Mouse (Mus musculus) brown adipose tissue, adult 24 weeks (tissue): Measurements from ENCODE around the gene Rims1. TPM values are rescaled to one million over a fixed set of nuclear protein-coding genes. Genes with fewer than 3 reads are reported as not detected.

ENCODE experiments used
- H3K27ac ChIP-seq: fragments of 200-500 bp; replicated peaks from 2 replicates; pipeline ENCODE4 v1.5.1; 2012; ENCODE audit warnings: low read depth, mild to moderate bottlenecking, low read length
- H3K4me1 ChIP-seq: fragments of 200-500 bp; 2 replicates; pipeline ENCODE4 v1.6.1; 2012; ENCODE audit warnings: low read length, mixed read lengths; ENCODE audit not compliant: control insufficient read depth, insufficient read depth, insufficient read length
- H3K4me3 ChIP-seq: fragments of 200-500 bp; 2 replicates; pipeline ENCODE4 v1.5.1; 2012; ENCODE audit warnings: low read depth, mild to moderate bottlenecking, low read length, moderate library complexity; ENCODE audit not compliant: insufficient read depth
- polyA plus RNA-seq: library from polyadenylated mRNA; stranded (reverse); fragments of >200 nt; gene quantifications from 2 replicates; pipeline ENCODE4 v1.2.4, GENCODE M21; 2012; ENCODE audit not compliant: missing spikeins, insufficient read depth, insufficient read length

Gene Rims1
- not detected in 2 replicates for polyA plus RNA-seq

DNA sequence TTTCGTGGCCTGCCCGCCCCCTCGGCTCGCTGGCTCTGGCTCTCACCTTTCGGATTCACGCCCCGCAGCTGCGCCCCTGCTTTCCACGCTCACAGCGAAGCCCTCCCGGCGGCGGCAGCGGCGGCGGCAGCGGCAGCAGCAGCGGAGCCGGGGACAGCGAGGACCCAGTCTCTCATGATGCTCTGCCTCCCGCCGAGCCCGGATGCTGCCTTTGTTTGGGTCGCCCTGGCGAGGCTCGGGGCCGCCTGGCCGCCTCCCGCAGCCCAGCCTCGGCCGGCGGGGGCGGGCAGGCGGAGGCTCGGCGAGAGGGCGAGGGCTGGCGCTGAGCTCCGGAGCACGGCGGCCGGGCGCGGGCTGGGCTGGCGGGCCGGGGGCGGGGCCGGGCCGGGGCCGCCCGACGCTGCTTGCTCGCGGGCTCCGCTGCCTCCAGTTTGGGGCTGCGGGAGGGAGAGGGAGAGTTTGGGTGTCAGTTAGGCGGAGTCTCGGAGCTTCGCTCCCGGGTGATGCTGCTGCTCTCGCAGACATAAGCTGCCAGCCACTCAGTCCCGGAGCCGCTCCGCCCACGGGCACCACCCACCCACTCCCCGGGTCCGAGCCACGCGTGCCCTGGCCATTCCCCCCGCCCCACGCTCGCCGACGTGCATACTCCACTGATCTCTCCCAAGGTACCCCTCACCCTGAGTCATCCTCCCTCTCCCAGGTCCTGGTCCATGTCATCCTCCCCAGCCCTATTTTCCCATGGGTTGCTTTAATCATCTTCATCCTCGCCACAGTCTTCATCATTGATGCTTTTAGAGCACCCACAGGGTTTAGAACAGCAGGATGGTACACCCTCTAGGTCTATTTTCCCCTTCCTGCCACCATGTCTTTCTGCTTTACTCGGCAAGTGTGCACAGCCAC is at the start of gene Rims1:
Rims1 (minus strand) TSS at position 269 of the 900 bp plus-strand sequence.
- H3K4me1 ChIP-seq: no peaks in the 10 kb centered on the region
- no peak within 1 kb of the TSS for H3K27ac ChIP-seq
- H3K4me3 ChIP-seq: peak within 1 kb of the TSS; percentile 39

DNA sequence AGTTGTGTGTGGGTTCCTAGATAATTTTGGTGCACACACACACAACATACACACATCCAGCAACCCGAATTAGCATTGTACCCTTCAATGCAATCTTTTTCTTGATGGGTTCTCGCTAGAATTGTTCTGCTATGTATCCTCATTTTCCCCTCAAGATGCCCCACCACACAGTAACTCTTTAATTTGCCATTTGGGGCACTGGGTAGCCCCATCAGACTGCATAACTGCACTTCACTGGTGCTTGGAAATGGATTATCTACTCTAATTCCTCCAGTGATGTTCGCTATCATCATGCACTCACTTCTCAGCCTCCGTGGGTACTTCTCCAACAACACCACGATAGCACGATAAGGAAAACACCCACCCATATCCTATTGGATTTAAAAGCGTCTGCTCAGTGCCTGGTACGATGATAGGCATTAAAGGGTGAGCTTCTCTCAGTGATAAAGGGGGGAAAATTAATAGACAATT is 867 bp upstream of the Rims1 start:
- H3K27ac ChIP-seq: no peak overlapping the region
- no peak overlapping the region for H3K4me3 ChIP-seq
- no peaks in the 10 kb centered on the region for H3K4me1 ChIP-seq

DNA sequence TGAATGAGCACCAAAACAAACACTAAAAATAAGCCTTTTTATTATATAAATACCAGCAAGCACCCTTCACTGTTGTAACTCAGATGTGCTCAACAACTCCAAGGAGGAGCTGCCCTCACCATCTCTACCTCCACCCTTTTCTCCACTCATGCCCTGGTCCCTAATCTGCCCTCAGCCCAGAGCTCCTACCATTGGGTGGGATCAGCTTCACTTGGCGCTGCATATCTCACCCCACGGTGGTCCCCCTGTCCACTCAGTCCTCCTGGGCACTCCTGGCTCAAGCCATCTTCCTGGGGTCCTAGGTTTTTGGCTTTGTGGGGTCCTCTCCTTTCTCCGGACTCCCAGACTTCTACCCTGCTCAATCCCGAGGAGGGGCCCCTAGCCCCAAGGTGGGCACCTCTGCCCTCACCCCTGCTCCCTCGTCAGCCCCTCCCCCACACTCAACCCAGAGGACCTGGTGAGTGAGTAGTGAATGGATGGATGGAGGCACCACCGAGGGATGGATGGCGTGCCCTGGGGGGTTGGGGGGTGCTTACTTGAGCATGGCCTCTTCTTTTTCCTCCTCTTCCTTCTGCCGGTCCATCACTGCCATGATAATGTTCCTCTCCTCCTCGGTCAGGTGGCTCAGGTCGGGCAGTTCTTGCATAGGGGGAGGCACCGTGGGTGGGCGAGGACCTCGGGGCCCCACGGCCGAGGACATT is 619 bp downstream of the Rims1 start:
- Histone ChIP-seq H3K4me1 (no peaks in the 10 kb centered on the region), H3K4me3 (peak overlapping the region; percentile 39), H3K27ac (no peak overlapping the region)

DNA sequence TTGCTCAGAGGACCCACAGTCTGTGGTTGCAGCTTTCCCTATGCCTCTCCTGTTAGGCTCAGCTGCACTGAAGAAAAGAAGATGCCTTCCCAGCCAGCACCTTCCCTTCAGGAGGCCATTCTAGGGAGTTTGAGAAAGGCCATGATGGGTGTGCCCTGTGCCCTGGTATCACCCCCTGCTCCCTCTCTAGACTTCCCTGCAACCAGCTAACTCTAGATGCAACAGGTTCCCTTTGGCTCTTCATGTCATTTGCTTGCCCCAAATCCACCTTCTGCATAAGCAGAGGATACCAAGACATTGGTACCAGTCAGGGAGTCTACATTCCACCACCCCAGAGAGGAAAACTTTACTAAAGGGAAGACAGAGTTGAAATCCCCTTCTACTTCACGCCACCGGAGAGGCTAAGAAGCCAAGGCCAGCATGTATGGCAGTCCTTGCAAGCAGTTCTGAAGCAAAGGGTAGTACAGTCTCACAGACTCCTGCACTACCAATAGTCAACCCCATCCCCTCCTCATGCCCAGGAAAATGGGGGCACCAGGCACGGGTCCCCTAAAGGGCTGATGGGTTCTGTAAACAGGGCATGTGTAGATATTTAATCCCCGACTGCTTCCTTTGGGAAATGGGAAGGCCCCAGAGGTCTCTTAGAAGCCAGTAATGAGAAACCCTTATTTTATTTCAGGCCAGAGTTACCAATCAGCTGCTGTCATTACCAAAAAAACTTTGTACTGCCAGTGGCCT is 1.5 kb downstream of the Rims1 start:
- H3K4me3 ChIP-seq: no peak overlapping the region
- no peak overlapping the region for H3K27ac ChIP-seq
- H3K4me1 ChIP-seq: no peaks in the 10 kb centered on the region

DNA sequence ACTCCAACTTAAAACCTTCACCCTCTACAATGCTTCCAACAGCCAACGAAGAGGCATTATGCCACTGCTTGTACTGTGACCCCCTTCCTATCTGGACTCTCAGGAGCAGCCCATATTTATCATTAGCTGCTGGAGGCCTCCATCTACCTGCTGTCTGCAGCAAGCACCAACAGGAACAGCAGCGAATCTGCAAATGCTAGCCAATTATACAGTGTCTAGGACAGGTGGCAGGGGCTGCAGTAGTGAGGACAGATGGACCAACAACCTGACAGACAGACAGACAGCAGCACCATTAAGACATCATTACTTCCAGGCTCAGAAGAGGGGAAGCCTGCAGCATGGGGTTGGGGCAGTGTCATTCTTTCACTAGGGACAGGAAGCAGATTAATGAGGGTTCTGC is 2.3 kb downstream of the Rims1 start:
- H3K27ac ChIP-seq: no peak overlapping the region
- no peaks in the 10 kb centered on the region for H3K4me1 ChIP-seq
- no peak overlapping the region for H3K4me3 ChIP-seq

DNA sequence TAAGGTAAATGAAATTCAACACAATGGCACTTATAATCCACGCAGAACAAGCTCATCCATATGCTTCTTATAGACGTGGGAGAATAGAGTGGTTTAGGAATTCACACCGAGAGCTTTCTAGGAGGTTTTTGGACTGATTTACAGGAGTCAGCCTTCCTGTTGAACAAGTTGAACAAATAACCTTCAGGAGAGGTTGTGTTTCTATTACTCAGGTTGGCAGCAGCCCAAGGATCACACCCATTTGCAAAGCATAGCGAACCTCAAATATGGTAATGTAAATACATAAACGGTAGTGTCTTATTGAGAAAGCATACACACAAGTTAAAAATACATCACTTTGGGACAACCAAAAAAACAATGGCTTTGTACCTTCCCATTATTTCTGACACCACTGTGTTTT is 5.5 kb downstream of the Rims1 start:
- H3K4me1 ChIP-seq: no peaks in the 10 kb centered on the region
- H3K4me3 ChIP-seq: no peak overlapping the region
- no peak overlapping the region for H3K27ac ChIP-seq

DNA sequence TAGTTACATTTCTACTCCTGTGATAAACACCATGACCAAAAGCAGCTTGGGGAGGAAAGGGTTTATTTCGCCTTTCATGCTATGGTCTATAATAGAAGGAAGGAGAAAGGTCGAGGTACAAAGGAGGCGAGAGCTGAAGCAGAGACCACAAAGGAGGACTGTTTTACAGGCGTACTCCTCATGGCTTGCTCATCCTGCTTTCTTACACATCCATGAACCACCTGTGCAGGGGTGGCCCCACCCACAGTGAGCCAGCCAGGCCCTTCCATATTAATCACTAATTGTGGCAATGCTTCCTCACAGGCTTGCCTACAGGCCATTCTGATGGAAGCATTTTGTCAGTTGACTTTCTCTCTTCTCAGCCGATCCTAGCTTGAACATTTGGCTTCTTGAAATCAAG is 8.7 kb downstream of the Rims1 start:
- H3K4me1 ChIP-seq: no peaks in the 10 kb centered on the region
- H3K27ac ChIP-seq: no peak overlapping the region
- no peak overlapping the region for H3K4me3 ChIP-seq

DNA sequence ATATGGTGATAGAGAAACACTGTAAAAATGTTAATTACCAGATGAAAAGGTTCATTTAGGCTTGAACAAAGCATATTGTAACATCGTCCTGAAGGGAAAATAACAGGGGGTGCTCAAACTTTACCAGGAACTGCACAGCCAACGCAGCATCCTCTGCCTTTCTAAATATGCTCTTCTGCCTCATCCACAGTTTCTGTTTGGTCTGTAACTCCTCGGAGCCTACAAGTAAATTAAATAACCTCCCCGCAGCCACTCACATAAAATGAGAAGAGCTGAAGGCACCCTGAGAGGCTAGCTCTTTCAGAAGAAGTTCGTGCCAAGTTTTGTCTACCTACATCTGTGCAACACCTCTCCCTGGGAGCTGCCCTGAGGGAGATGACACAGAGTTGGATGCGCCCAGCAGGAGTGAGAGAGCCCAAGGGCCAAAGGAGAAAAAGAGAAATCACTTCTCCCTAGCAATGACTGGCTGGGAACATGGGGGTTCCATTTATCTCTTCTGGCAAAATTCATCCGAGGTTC is 16.3 kb downstream of the Rims1 start:
- Histone ChIP-seq H3K4me1 (no peaks in the 10 kb centered on the region), H3K4me3 (no peak overlapping the region), H3K27ac (no peak overlapping the region)

DNA sequence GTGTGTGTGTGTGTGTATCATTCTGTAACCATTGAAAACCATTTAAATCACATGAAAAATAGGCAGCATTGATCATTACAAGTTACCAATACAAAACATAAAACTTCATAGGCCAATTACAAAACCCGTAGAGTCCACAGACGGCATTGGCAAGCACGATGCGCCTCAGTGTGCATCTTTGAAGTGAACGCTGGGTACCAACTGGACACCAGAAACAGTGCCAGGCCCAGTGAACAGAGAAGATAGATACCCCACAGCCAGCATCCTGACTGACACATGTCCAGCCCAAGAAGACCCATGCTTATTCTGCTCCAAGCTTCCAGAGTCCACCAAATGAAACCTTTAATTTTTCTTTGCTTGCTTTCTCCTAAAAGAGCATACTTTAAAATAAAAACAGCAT is 18.2 kb downstream of the Rims1 start:
- H3K4me3 ChIP-seq: no peak overlapping the region
- no peaks in the 10 kb centered on the region for H3K4me1 ChIP-seq
- no peak overlapping the region for H3K27ac ChIP-seq

DNA sequence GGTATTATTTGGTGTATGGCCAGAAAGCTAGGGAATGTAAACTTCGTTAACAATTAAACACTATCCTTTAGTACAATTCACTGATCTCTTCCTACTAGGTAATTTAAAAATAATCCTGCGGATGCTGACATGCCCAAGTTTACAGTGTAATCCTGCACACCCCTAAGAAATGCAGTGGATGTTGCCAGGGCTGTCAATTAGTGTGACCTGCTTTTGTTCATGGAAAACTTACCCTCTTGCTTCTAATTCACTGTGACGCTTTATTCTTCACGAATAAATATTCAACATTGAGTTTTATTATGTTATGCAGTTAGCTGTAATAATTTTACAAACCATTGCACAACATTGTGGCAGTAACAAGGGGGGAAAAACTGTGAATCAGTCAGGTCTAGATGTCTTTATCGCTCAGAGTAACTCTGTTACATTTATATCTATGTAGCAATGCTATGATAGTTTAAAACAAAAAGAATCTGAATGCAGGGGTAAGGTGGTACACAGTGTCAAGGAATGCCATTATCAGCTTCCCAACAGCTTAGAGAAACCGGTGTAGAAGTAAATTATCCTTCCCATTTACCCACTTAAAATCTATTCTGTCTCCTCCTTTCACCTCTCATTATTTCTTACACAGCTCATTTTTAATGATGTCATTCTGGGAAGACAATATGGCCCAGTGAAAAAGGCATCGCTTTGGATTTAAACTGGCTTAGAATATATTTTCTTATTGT is 35.1 kb downstream of the Rims1 start:
- no peak overlapping the region for H3K27ac ChIP-seq
- H3K4me3 ChIP-seq: no peak overlapping the region
- no peaks in the 10 kb centered on the region for H3K4me1 ChIP-seq

DNA sequence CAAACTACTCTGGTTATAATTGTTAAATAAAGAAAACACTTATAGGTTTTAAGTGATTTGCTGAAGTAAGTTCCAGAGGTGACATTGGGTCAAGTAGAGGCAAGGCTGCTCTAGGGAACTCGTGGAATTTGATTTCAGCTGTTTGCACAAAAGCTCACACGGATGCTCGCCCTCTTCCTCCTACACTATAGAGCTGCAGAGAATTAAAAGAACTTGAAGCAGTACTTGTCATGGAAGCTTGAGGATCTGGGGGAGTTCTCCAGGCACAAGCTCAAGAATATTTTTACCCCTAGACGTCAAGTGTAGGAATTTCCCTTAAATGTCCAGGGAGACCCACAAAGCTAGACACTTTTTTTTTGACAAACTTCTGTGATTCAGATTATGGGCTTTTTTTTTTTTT is 42.4 kb downstream of the Rims1 start:
- Histone ChIP-seq H3K27ac (no peak overlapping the region), H3K4me3 (no peak overlapping the region), H3K4me1 (no peaks in the 10 kb centered on the region)

DNA sequence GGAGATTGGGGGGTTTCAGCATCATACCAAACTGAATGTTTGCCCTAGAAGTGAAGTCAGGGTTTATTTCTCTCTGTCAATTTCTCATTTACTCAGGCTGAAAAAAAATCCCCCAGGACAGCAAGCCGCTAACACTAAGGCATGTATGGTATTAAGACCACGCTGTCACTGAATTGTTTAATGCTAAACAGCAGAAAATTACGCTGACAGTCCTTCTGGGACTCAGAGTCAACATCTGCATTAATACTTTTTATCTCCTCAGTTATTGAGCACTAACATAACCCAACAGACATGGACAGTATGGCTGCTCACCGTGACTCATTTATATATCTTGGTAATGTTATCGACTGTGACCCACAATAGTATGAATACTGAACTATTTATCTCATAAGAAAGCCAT is 43.0 kb downstream of the Rims1 start:
- Histone ChIP-seq H3K27ac (no peak overlapping the region), H3K4me1 (no peaks in the 10 kb centered on the region)

DNA sequence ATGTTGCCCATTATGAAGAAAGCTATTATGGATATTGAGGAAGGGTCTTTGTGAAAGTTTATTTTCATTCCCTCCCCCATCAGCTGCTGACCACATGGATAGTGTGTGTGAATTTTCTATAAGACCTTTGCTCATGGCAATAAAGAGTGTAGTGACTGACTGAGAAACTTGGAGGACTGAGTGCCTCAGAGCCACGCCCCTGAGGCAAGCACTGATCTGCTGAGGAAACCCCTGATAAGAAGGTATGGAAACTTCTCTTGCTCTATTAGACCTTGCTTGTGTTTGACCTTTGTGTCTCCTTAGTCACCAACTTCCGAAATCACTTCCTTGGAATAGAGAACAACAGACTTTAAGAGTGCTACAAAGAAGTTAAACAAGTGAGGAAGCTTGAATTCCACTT is 55.3 kb downstream of the Rims1 start:
- H3K4me1 ChIP-seq: no peaks in the 10 kb centered on the region
- H3K4me3 ChIP-seq: no peak overlapping the region
- no peak overlapping the region for H3K27ac ChIP-seq

More for the DNA sequence above, 43.0 kb downstream of the Rims1 start:
- H3K4me3 ChIP-seq: no peak overlapping the region

DNA sequence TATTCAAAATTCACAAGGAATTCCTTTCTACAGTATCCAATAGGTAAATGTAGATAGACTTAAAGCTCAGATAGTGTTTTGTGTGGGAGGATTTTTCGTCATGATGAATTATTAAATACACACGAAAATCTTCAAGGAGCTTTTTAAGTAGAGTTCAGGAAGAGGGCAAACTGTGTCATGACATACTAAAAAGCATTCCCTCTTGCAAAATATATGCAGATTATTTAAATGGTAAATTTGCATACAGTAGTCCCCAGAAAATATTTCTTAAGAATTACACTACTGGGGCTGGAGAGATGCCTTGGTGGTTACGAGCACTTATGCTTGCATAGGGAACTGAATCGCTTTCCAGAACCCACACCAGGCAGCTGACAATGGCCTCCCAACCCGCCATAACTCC is 61.1 kb downstream of the Rims1 start:
- Histone ChIP-seq H3K4me3 (no peak overlapping the region), H3K4me1 (no peaks in the 10 kb centered on the region), H3K27ac (no peak overlapping the region)
